17 mouse cellular contexts compared by ENCODE assay signal in genomic region chr3:145773384-145773783, GRCm38 (mm10).
"Had no signal": no experiment of that assay in that cellular context is flagged by ENCODE, and none has a peak within 500 bp of the region (broad histone marks: within the 10 kb centered on the region; RNA-seq: fewer than 3 reads in every experiment).

No protein-coding gene starts in this region.

- H3K9ac ChIP-seq: limb, embryonic 12.5 days; liver, embryonic 13.5 days; liver, postnatal 0 days; lung, embryonic 15.5 days; midbrain, embryonic 12.5 days had no signal

- ATAC-seq: inflammation-experienced regulatory T-cells, adult 6 months; intestine, postnatal 0 days; liver, postnatal 0 days; midbrain, embryonic 16.5 days had no signal

- H3K36me3 ChIP-seq: limb, embryonic 12.5 days; liver, embryonic 13.5 days; lung, embryonic 15.5 days; midbrain, embryonic 12.5 days had no signal

- H3K27me3 ChIP-seq: limb, embryonic 12.5 days; liver, embryonic 13.5 days; lung, embryonic 15.5 days; midbrain, embryonic 12.5 days had no signal

- H3K4me2 ChIP-seq: limb, embryonic 12.5 days; liver, embryonic 13.5 days; lung, embryonic 15.5 days; midbrain, embryonic 12.5 days had no signal

- H3K4me3 ChIP-seq: limb, embryonic 12.5 days; liver, embryonic 13.5 days; lung, embryonic 15.5 days; midbrain, embryonic 12.5 days had no signal

- H3K9me3 ChIP-seq: limb, embryonic 12.5 days; liver, embryonic 13.5 days; lung, embryonic 15.5 days; midbrain, embryonic 12.5 days had no signal

- H3K27ac ChIP-seq: limb, embryonic 12.5 days; liver, embryonic 13.5 days; lung, embryonic 15.5 days; macrophage; midbrain, embryonic 12.5 days had no signal

- H3K4me1 ChIP-seq: limb, embryonic 12.5 days; midbrain, embryonic 12.5 days had no signal

- DNase-seq: layer of hippocampus, adult 9-11 months; layer of hippocampus, postnatal 36 days; liver; liver, embryonic 13.5 days; liver, postnatal 0 days; lung, postnatal 14 days; right cerebral cortex, adult 18-20 months; right cerebral cortex, postnatal 25 days; thymus, adult 18-20 months; thymus, postnatal 25 days had no signal
